Mouse (Mus musculus) cerebellum, postnatal 10 days (tissue): ENCODE measurements around the gene Tha1.

Source experiments
- DNase-seq, 2 experiments: peaks; one replicate each; pipeline ENCODE4 v3.0.0; 2021; ENCODE audit warnings: mixed read lengths in 2 of 2

Tha1 gene

DNA sequence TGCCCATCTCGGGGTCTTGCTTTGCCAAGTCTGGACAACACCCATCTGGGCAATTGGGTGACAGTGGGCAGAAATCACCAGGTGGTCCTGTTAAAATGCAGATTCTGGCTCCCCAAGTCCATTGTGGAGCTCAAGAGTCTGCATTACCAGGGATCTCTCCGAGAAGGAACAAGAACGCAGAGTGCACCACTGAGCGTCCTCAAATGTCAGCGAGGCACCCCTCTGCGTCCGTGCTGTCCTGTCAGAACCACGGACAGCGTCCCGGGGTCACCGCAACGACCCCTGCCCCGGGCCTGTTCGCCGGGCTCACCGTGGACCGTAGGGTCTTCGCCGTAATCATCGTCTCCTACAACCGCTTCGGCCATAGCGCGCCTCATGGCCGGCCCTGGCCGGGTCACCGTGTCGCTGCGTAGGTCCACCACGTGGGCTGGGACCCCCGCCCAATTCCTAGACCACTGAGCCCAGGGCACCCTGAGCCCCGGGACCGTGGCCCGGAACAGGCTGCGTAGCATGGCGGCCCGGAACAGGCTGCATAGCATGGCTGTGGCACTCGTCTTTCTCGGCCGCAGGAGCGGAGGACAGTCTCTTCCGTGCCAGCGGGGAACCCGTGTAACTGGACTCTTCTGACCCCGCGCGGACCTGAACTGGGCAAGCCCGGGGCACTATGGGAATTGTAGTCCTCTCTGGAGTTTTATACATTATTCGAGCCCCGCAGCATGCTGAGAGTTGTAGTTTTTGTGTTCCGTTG is at the start of gene Tha1:
TSS of gene Tha1 (minus strand) at position 621 of the 748 bp plus-strand sequence.
- peak; percentile 88 to 91 for DNase-seq

DNA sequence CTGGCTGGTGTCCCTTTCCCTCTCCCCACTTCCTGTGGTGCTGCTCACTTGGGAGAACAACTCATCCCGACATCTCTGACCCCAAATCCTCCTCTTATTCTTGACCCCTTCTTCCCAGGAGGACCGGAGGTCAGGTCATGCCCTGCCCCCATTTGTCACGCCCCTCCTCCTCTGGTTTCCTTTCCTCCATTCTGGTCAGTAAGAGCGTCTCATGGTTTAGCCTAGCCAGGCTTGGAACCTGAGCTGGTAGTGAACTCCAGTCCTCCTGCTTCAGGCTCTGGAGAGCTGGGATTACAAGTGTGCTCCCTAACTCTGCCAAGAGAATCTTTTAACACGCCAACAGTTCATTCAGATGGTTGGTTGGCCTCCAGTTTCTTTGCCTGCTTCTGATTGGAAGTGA is 45.9 kb upstream of the Tha1 start:
- DNase-seq = peak in 1 of 2 experiments; percentile 41

DNA sequence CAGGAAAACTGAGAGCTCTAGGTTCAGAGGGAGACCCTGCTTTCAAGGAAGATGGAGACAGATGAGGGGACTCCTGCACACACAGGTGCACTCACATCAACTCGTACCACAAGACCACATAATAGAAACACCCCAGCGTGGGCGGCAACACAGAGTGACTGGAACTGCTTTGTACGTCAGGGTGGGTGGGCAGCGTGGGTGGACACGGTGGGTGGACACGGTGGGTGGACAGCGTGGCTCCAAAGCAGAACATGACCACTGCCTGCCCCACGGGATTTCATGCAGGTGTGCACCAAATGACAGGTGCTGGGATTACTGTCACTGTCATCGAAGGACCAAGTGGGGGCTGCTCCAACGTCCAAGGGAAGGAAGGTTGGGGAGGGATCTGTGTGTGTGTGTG is 45.3 kb upstream of the Tha1 start:
- no peak for DNase-seq

DNA sequence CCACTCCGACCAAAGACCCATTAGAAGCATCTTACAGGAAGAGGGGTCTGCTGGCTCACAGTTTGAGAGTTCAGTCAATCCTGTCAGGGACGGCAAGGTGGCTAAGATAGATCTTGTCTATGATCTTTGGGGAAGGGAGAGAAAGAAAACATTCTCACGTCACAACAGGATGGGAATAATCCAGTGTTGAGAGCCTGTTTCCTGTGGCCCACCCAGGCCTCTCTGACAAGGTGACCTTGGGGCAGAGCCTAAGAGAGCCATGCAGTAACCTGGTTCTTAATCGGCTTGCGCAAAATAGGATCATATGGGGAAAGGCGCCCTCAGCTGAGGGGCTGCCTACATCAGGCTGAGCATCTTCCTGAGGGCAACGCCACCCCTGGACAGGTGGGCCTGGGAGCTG is 42.6 kb upstream of the Tha1 start:
- DNase-seq = no peak

GRCm38 (mm10) chr11:117915341-117915740 is 42.1 kb upstream of the Tha1 start:
- DNase-seq = no peak

GRCm38 (mm10) chr11:117914531-117914930 is 41.2 kb upstream of the Tha1 start:
- DNase-seq = no peak

DNA sequence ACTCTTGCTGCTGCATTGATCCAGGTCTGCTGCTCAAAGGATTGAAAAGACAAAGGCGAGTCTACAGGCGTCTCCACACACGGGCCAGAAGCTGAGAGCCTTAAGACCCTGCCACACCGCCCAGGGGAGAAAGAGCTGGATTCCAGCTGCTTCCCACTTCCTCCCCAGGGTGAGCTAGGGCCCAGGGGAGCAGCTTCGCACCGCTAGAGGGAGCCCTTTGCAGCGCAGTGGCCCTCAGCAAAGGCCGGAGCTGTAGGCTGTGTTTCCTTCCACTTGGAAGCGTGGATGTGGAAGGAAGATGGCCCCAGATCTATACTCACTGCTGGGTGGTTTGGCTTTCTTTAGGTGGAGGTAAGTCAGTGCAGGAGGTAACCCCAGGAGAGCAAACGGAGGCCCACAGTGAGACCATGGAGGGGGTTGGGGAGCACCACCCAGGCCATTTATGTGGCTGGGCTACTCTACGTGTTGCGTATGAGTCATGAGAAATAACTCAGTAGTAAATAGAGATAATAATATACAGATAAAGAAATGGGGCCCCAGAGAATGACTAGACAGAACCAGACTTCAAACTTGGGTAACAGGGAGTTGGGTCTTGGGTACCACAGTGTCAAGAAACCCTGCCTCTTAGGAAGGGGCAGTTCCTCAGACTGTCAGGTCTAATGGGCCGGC is 39.5 kb upstream of the Tha1 start:
- peak; percentile 76 to 79 for DNase-seq

DNA sequence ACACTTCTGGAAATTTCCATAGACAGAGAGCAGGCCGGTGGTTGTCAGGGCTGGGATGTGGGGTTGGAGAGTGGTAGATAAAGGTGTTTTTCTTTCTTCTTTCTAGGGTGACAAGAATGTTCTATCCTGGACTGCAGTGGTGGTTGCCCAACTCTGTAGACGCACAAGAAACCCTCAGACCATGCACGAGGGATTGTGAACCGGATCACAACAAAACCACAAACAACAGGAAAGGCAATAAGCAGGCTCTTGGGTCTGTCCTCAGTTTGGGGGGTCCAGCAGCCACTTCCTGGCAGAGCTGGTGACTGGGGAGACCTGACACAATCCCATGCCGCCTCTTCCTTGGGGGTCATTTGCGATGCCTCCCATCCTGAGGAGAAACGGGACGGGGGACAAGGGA is 36.1 kb upstream of the Tha1 start:
- DNase-seq = no peak

- no peak for DNase-seq
Observed at GRCm38 (mm10) chr11:117904442-117904841, 31.2 kb upstream of the Tha1 start.

- no peak for DNase-seq
Observed at GRCm38 (mm10) chr11:117902282-117902681, 29.0 kb upstream of the Tha1 start.

DNA sequence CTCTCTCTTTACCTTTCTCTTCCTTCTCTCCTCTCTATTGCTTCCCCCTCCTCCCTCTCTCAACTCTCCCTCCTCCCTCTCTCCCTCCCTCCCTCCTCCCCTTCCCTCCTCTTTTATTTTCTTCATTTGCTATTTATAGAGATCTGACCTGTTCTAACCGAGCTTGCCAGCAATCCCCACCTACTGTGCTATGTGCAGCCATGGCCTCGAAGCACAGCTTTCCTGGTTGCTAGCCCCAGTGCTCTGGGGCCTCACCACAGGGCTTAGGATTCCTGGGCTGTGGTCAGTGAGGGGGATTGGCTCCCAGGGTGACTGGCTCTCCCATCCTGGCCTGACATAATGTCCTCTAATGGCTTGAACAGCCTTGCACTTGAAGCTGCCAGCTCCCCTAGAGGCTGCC is 23.3 kb upstream of the Tha1 start:
- peak in 1 of 2 experiments; percentile 36 for DNase-seq

- DNase-seq = no peak
Observed at GRCm38 (mm10) chr11:117894676-117895075, 21.4 kb upstream of the Tha1 start.

GRCm38 (mm10) chr11:117892199-117892598 is 18.9 kb upstream of the Tha1 start:
- DNase-seq = peak; percentile 49 to 51

GRCm38 (mm10) chr11:117891581-117892175 is 18.4 kb upstream of the Tha1 start:
- DNase-seq = no peak

DNA sequence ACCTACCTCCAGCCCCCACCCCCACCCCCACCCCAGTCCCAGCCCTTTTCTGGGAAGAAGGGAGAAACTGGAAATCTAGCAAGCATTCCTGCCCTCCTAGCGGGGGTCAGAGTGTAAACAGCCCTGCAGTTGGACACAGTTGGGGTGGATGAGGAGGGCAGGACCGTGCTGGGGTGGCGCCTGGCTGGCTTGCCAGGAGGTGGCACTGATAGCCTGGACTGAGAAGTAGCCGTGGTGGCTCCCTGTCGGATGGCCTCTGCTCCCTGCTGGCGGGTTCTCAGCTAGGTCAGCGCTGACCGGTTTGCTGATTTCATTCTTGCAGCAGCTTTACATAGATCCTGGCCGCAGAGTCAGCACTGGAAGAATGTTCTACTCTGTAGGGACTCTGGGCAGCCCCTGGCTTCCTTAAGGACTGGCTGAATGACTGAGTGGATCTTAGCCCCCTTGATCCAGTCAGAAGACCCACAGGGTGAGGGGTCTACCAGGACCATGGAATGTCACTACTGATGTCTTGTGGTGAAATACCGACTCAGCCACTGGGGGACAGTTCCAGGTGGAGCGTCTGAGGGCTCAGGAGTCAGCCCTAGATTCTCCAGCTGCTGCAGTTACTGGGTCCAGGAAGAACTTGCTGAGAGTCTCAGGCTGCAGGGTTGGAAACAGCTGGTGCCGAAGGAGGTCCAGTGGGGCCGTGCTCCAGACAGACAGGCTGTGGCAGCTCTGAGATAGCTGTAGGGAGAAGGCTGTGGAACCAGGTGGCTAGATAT is 17.4 kb upstream of the Tha1 start:
- DNase-seq = peak in 1 of 2 experiments; percentile 52

GRCm38 (mm10) chr11:117889887-117890340 is 16.6 kb upstream of the Tha1 start:
- DNase-seq = peak in 1 of 2 experiments; percentile 21

DNA sequence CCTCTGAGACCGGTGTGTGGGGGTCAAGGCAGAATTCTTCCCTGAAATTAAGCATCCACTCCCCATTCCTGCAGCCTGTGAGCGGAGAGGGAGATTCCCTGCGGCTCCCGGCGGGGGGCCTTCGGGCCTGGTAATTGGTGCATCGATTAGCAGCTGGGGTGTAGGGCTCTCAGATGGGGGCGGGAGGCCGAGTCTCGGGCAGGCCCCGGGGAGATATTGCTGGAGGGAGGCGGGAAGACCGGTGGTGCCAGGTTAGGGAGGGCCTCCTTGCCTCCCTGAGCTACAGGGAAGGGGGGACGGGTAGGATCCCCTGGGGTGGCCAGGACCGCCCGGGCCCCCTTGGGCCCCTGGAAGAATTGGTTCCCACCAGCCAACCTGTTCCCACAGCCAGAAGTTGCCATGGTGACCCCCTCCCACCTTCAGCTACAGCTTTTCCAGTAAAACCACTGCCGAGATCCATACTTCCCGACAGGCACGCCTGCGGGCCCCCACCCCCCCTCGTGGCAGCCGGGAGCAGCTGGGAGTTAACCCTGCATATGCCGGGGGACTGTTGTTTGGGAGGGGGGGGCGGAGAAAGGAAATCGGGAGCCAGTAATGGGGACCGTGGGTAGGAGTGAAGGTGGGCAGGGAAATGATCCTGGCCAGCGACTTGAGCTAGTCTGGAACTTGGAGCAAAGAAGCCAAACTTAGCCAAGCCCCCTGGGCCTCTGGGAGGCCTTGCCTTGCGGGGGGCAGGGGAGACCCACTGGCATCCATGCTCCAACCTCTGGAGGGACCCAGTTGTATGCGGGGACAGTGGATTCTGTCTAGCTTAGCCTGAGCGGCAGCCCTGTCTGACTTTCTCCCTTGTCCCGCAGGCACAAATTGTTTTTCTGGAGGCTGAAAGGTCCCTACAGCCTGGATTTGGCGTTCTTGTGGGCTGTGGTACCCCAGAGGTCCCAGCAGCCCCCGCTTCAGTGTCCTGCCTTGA is 15.9 kb upstream of the Tha1 start:
- DNase-seq = peak; percentile 47 to 56

- DNase-seq = no peak
Observed at GRCm38 (mm10) chr11:117888168-117888852, 15.0 kb upstream of the Tha1 start.

DNA sequence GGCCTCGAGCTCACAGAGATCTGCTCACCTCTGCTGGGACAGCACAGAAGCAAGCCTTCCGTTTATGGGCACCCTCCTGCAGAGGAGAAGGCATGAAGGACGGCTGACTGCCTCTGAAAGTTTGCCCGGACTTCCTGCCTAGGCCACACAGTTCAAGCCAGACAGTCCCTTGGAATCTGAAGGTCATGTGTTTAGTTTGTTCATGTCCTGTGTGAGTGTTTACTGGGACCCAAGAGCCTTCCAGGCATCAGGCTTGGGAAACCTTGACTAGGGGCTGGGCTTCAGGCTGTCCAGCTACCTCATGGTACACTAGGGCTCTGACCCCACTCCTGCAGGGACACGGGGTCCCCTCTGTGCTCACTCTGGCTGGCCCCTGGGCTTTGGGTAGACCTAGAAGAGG is 12.7 kb upstream of the Tha1 start:
- DNase-seq = no peak

DNA sequence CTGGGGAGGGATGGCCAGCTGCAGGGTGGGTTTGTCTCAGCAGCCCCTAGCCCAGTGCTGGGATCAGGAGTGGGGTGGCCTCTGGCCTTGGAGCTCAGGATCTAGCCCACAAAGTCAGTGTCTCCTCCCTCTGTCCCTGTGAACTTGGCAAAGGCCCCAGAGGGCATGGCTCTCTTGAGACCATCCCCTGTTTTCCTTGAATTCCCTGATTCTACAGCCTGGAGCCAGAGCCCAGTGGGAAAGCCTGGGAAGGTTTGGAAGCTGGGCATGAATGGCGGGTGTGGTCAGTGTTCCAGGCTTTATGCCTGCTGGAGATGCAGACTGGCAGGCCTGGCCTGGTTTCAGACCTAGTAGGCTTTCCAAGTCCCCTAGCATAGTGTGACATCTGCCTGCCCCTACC is 8.9 kb upstream of the Tha1 start:
- DNase-seq = peak; percentile 57 to 65

DNA sequence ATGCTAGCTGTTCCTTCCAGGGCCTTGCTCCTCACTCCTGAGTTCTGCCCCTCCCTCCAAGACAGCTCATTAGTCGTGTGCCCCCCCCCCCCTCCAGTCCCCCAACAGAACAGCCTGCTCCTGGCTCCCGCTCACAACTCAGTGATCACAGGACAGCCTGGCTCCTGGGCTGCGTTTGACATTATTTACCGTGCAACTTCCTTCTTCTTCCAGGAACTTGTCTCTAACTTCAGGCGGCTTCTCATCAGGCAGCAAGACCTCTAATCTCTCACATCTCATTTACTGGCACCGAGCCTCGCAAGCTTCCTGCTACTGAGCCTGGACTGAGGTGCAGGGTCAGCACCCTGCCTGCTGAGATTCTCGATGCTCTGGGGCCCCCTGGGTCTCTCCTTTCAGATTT is 8.5 kb upstream of the Tha1 start:
- peak in 1 of 2 experiments; percentile 46 for DNase-seq
